Mouse (Mus musculus) forebrain, embryonic 13.5 days (tissue): ENCODE data around the gene Arhgap30. TPM values are rescaled to one million over a fixed set of nuclear protein-coding genes. Genes with fewer than 3 reads are reported as not detected.

Experiments used
- ATAC-seq: fragments of 200-750 bp; cut with Nextera tagmentation; 2 replicates; pipeline ENCODE4 v1.8.0; 2017
- H3K27ac ChIP-seq: fragments of 300-500 bp; sonication (generic); 2 replicates; pipeline ENCODE4 v1.5.1; 2015; ENCODE audit warnings: inconsistent platforms, mild to moderate bottlenecking, moderate library complexity
- H3K27me3 ChIP-seq: fragments of 300-500 bp; sonication (generic); 2 replicates; pipeline ENCODE4 v1.6.1; 2015; ENCODE audit warnings: mild to moderate bottlenecking, inconsistent platforms
- H3K36me3 ChIP-seq: fragments of 300-500 bp; sonication (generic); 2 replicates; pipeline ENCODE4 v1.6.1; 2015; ENCODE audit warnings: mild to moderate bottlenecking, inconsistent platforms; ENCODE audit not compliant: poor library complexity, severe bottlenecking
- H3K4me1 ChIP-seq: fragments of 300-500 bp; sonication (generic); 2 replicates; pipeline ENCODE4 v1.6.1; 2015; ENCODE audit warnings: inconsistent platforms
- H3K4me2 ChIP-seq: fragments of 300-500 bp; sonication (generic); 2 replicates; pipeline ENCODE4 v1.6.1; 2015; ENCODE audit warnings: inconsistent platforms, mild to moderate bottlenecking, moderate library complexity
- H3K4me3 ChIP-seq: fragments of 300-500 bp; sonication (generic); 2 replicates; pipeline ENCODE4 v1.5.1; 2015; ENCODE audit warnings: mild to moderate bottlenecking, inconsistent platforms
- H3K9ac ChIP-seq: fragments of 300-500 bp; sonication (generic); 2 replicates; pipeline ENCODE4 v1.6.1; 2015; ENCODE audit warnings: mild to moderate bottlenecking, inconsistent platforms
- H3K9me3 ChIP-seq: fragments of 300-500 bp; sonication (generic); replicated peaks from 2 replicates; pipeline ENCODE4 v1.6.1; 2016; ENCODE audit warnings: inconsistent platforms
- WGBS: fragments of 180-500 bp; shearing (Covaris S2); methylation state at CpG from one replicate; pipeline ENCODE4 v1.1.7; 2015; 5-methylcytosine and 5-hydroxymethylcytosine counted together
- polyA plus RNA-seq: library from polyadenylated mRNA; unstranded; fragments of >200 nt; fragmentation: Nextera tagmentation; extraction: Ambion mirVana; gene quantifications from 2 replicates; pipeline ENCODE4 v1.2.1, GENCODE M21; 2015

Gene Arhgap30
- polyA plus RNA-seq, 1 experiment from 2014 or later = 0.36 TPM

DNA sequence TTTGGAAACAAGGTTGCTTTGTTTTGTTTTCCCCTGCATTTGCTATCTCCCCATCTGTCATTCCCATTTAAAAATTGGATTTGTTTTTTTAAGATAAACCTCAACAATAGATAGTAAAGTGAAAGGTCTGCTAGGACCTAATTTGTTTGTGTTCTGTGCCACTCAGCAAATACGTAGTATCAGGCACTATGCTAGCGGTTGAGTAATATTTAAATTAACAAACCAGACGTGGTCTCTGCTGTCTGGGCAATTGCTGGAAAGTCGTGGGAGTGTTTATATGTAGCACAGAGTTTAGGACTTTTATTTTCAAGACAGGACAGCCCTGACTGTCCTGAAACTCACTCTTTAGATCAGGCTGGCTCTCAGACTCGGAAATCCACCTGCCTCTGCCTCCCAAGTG is 63.8 kb downstream of the Arhgap30 start:
- H3K36me3 ChIP-seq = no peaks in the 10 kb centered on the region
- H3K27me3 ChIP-seq = no peaks in the 10 kb centered on the region
- no peaks in the 10 kb centered on the region for H3K9me3 ChIP-seq
- no peak overlapping the region for H3K4me3 ChIP-seq
- H3K27ac ChIP-seq = no peak overlapping the region
- H3K4me1 ChIP-seq = no peaks in the 10 kb centered on the region
- no peak for ATAC-seq
- no peak overlapping the region for H3K9ac ChIP-seq
- 80% methylated on average over 5 of the region's 5 CpGs for WGBS
- no peak overlapping the region for H3K4me2 ChIP-seq

DNA sequence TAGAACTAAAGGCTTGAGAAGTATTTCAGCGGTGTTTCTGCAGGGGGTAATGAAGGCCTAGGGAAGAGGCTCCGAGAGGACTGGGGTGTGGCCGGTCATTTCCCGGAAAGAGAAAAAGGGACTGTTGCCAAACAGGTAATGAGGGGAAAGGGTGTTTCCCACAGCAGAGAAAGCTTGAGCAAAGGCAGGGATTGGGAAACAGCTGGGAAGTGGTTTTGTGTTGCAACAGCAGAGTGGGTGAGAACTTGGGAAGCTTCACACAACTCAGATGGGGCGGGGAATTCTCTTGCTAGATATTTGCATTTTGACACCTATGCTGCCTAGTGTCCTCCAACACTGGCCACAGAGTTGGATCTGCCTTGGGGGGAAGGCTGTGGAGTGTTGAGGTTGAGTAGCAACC is 64.2 kb downstream of the Arhgap30 start:
- H3K27ac ChIP-seq = no peak overlapping the region
- H3K36me3 ChIP-seq = no peaks in the 10 kb centered on the region
- WGBS = 90% methylated on average over 5 of the region's 5 CpGs
- no peaks in the 10 kb centered on the region for H3K27me3 ChIP-seq
- no peak overlapping the region for H3K9ac ChIP-seq
- no peaks in the 10 kb centered on the region for H3K4me1 ChIP-seq
- no peak overlapping the region for H3K4me2 ChIP-seq
- no peak for ATAC-seq
- no peak overlapping the region for H3K4me3 ChIP-seq
- H3K9me3 ChIP-seq = no peaks in the 10 kb centered on the region

DNA sequence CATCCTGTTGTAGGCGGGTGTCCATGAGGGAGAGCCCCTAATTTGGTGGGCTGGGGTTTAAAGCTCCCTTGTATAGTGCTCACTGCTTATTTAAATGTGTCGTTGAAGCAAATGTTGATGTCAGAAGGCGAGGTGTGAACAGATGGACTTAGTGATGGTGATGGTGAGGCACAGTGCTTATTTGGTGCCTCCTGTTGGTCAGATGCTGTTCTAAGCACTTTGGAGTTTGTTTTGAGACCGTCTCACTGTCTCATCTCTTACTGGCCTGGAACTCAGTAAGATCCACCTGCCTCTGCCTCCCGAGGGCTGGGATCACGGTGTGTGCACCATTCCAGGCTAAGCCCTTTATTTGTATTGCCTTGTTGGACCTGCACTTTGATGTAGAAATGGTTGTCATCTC is 66.2 kb downstream of the Arhgap30 start:
- H3K4me3 ChIP-seq = no peak overlapping the region
- 89% methylated on average over 6 of the region's 6 CpGs for WGBS
- H3K4me2 ChIP-seq = no peak overlapping the region
- no peak overlapping the region for H3K27ac ChIP-seq
- no peaks in the 10 kb centered on the region for H3K36me3 ChIP-seq
- H3K9ac ChIP-seq = no peak overlapping the region
- H3K27me3 ChIP-seq = no peaks in the 10 kb centered on the region
- H3K9me3 ChIP-seq = no peaks in the 10 kb centered on the region
- no peak for ATAC-seq
- peaks cover 6% of the 10 kb centered on the region for H3K4me1 ChIP-seq

DNA sequence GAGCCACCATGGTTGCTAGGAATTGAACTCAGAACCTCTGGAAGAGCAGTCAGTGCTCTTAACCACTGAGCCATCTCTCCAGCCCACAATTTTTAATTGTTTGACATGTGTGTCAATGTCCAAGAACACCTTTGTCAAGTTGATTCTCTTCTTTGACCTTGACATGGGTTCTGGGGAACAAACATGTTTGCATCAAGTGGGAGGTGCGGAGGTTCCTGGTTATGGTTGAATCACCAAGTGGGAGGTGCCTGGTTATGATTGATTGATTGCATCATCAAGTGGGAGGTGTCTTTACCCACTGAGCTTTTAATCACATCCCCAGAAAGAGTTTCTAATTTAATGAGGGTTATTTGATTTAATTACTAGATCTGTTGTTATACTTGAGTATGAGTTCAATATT is 68.8 kb downstream of the Arhgap30 start:
- 96% methylated on average over 1 of the region's 1 CpGs for WGBS

DNA sequence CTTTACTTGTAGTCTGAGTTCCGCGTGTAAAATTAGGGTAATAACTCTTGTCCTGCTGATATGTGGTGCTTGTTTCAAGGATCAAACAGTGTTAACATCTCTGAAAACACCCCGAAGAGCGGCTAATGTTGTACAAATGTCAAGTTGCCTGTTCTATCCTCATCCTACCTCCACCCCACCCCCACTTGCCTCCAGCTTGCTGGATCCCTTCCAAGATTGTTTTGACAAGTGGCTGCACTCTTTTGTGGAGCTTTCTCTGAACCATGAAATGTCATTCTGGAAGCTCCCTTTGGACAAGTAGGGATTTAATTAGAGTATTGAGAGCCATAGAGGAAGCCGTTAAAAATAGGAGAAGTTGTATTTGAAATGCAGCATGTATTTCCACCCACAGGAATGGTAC is 71.0 kb downstream of the Arhgap30 start:
- Histone ChIP-seq H3K9me3 (no peaks in the 10 kb centered on the region), H3K4me3 (no peak overlapping the region), H3K36me3 (no peaks in the 10 kb centered on the region), H3K4me1 (peaks cover 15% of the 10 kb centered on the region), H3K27me3 (no peaks in the 10 kb centered on the region), H3K4me2 (peak overlapping the region; percentile 43), H3K9ac (no peak overlapping the region), H3K27ac (no peak overlapping the region; the same call in 1 of the 2 replicates)
- WGBS = 29% methylated on average over 5 of the region's 5 CpGs
- no peak for ATAC-seq

More for the DNA sequence above, 68.8 kb downstream of the Arhgap30 start:
- H3K4me1 ChIP-seq = peaks cover 15% of the 10 kb centered on the region
- H3K9ac ChIP-seq = no peak overlapping the region
- no peak overlapping the region for H3K27ac ChIP-seq
- H3K27me3 ChIP-seq = no peaks in the 10 kb centered on the region
- no peaks in the 10 kb centered on the region for H3K36me3 ChIP-seq
- H3K9me3 ChIP-seq = no peaks in the 10 kb centered on the region
- no peak overlapping the region for H3K4me2 ChIP-seq
- no peak for ATAC-seq
- H3K4me3 ChIP-seq = no peak overlapping the region

Other genes with a start within 250 kb of the Arhgap30 start
- 223 and 229 TPM in 2 replicates for gene Sdhc, start 238.4 kb upstream of the Arhgap30 start, polyA plus RNA-seq
- 0.22 TPM in 1 of 2 replicates, not detected in the other for gene Mpz, start 238.2 kb upstream of the Arhgap30 start, polyA plus RNA-seq
- 6.2 and 8.8 TPM in 2 replicates for gene Pcp4l1, start 192.7 kb upstream of the Arhgap30 start, polyA plus RNA-seq
- 0.32 and 0.37 TPM in 2 replicates for gene Nr1i3, start 175.0 kb upstream of the Arhgap30 start, polyA plus RNA-seq
- gene Tomm40l, start 166.4 kb upstream of the Arhgap30 start, polyA plus RNA-seq = 33.8 and 43.0 TPM in 2 replicates
- 2.6 and 8.3 TPM in 2 replicates for gene Apoa2, start 163.9 kb upstream of the Arhgap30 start, polyA plus RNA-seq
- 12.3 and 12.8 TPM in 2 replicates for gene Fcer1g, start 154.6 kb upstream of the Arhgap30 start, polyA plus RNA-seq
- gene Adamts4, start 138.5 kb upstream of the Arhgap30 start, polyA plus RNA-seq = 6.9 and 7.3 TPM in 2 replicates
- gene Ndufs2, start 137.6 kb upstream of the Arhgap30 start, polyA plus RNA-seq = 216 and 221 TPM in 2 replicates
- 89.0 and 95.3 TPM in 2 replicates for gene B4galt3, start 118.6 kb upstream of the Arhgap30 start, polyA plus RNA-seq
- 50.3 and 51.0 TPM in 2 replicates for gene Ppox, start 107.8 kb upstream of the Arhgap30 start, polyA plus RNA-seq
- 122 and 125 TPM in 2 replicates for gene Usp21, start 101.0 kb upstream of the Arhgap30 start, polyA plus RNA-seq
- gene Ufc1, start 93.9 kb upstream of the Arhgap30 start, polyA plus RNA-seq = 118 and 120 TPM in 2 replicates
- 50.9 and 54.0 TPM in 2 replicates for gene Dedd, start 59.8 kb upstream of the Arhgap30 start, polyA plus RNA-seq
- gene Nit1, start 43.3 kb upstream of the Arhgap30 start, polyA plus RNA-seq = 52.9 and 56.9 TPM in 2 replicates
- 160 and 180 TPM in 2 replicates for gene Pfdn2, start 43.3 kb upstream of the Arhgap30 start, polyA plus RNA-seq
- gene Klhdc9, start 28.2 kb upstream of the Arhgap30 start, polyA plus RNA-seq = 3.3 and 3.8 TPM in 2 replicates
- gene Nectin4, start 18.9 kb upstream of the Arhgap30 start, polyA plus RNA-seq = 0.31 and 0.32 TPM in 2 replicates
- 205 and 211 TPM in 2 replicates for gene Usf1, start 22.4 kb downstream of the Arhgap30 start, polyA plus RNA-seq
- 12.2 and 12.3 TPM in 2 replicates for gene Tstd1, start 29.9 kb downstream of the Arhgap30 start, polyA plus RNA-seq
- 8.4 and 9.7 TPM in 2 replicates for gene F11r, start 48.6 kb downstream of the Arhgap30 start, polyA plus RNA-seq
- 23.0 and 24.5 TPM in 2 replicates for gene Alyref2, start 114.5 kb downstream of the Arhgap30 start, polyA plus RNA-seq
- gene Itln1, start 146.3 kb downstream of the Arhgap30 start, polyA plus RNA-seq = not detected in 2 replicates
- not detected in 2 replicates for gene Cd244a, start 170.2 kb downstream of the Arhgap30 start, polyA plus RNA-seq
- 0.08 TPM in 1 of 2 replicates, not detected in the other for gene Ly9, start 218.5 kb downstream of the Arhgap30 start, polyA plus RNA-seq